8 mouse cellular contexts compared by ENCODE assay signal in genomic region chr16:55852943-55853727, GRCm38 (mm10). TPM values are rescaled to one million over a fixed set of nuclear protein-coding genes. Genes with fewer than 3 reads are reported as not detected.
DNase-seq lines count a peak whose midpoint lies in the region; ATAC-seq lines count a peak whose summit lies in the region.
"Had no signal": no experiment of that assay in that cellular context is flagged by ENCODE, and none has a peak within 500 bp of the region (broad histone marks: within the 10 kb centered on the region; RNA-seq: fewer than 3 reads in every experiment).

No protein-coding gene starts in this region.

- DNase-seq in cerebellum, adult 9-10 months: peak; percentile 64
- peak; percentile 38 to 62 for DNase-seq in frontal cortex, postnatal 25 days (ENCODE audit: low spot score in 2 of 2)
- peak; percentile 60 to 77 for DNase-seq in left cerebral cortex, postnatal 10 days (ENCODE audit: extremely low spot score in 1 of 2, low spot score in 2 of 2)
- DNase-seq in spleen, adult 12 weeks (ENCODE audit: low spot score): peak; percentile 31

- H3K9me3 ChIP-seq in intestine, embryonic 15.5 days: 0 out of 2 replicates have a peak, but pooled peaks cover 3% of the 10 kb centered on the region
- H3K9me3 ChIP-seq in midbrain, embryonic 12.5 days: no peaks in the 10 kb centered on the region

- H3K4me2 ChIP-seq in intestine, embryonic 15.5 days (replicated peaks): no peak overlapping the region
- no peak overlapping the region for H3K4me2 ChIP-seq in midbrain, embryonic 12.5 days (replicated peaks)

- no peak overlapping the region for H3K4me3 ChIP-seq in intestine, embryonic 15.5 days (replicated peaks)
- H3K4me3 ChIP-seq in midbrain, embryonic 12.5 days: no peak overlapping the region
- H3K4me3 ChIP-seq: megakaryocyte, embryonic 14.5 days had no signal

- intact Hi-C loops in left cerebral cortex, postnatal 10 days (cut with DNase I): loop anchor here (2.0 to 10.0 kb wide), 2 partner anchors 328 to 372 kb away; no protein-coding TSS in a partner anchor

- ATAC-seq in activated CD4-positive, CD25-positive, alpha-beta regulatory T cell, adult 4 months: peak; percentile 81
- peak; percentile 71 for ATAC-seq in intestine, embryonic 15.5 days
- ATAC-seq in midbrain, embryonic 12.5 days (ENCODE audit: low FRiP score, low read depth): peak; percentile 85

- H3K36me3 ChIP-seq in intestine, embryonic 15.5 days: no peaks in the 10 kb centered on the region
- H3K36me3 ChIP-seq in midbrain, embryonic 12.5 days: 0 out of 2 replicates have a peak, but pooled peaks cover 7% of the 10 kb centered on the region

- 52% methylated on average over 19 of the region's 19 CpGs for WGBS in intestine, embryonic 15.5 days
- 57% methylated on average over 19 of the region's 19 CpGs for WGBS in midbrain, embryonic 12.5 days

- no peaks in the 10 kb centered on the region for H3K4me1 ChIP-seq in intestine, embryonic 15.5 days (replicated peaks)
- no peaks in the 10 kb centered on the region for H3K4me1 ChIP-seq in midbrain, embryonic 12.5 days

- H3K27ac ChIP-seq in intestine, embryonic 15.5 days: no peak overlapping the region
- H3K27ac ChIP-seq in midbrain, embryonic 12.5 days (replicated peaks): no peak overlapping the region

- H3K9ac ChIP-seq in intestine, embryonic 15.5 days: no peak overlapping the region
- H3K9ac ChIP-seq in midbrain, embryonic 12.5 days (replicated peaks): no peak overlapping the region

- H3K27me3 ChIP-seq in intestine, embryonic 15.5 days (replicated peaks): no peaks in the 10 kb centered on the region
- H3K27me3 ChIP-seq in midbrain, embryonic 12.5 days: no peaks in the 10 kb centered on the region
- H3K27me3 ChIP-seq: megakaryocyte, embryonic 14.5 days had no signal

RNA-seq across cellular contexts. Expression of gene Nfkbiz, which starts 14.4 kb away (rescaled TPM):
- 10 to 100 TPM; 28.6 to 30.5 TPM for polyA plus RNA-seq in activated CD4-positive, CD25-positive, alpha-beta regulatory T cell, adult 4 months (2017; shearing (Covaris generic))
- polyA plus RNA-seq in intestine, embryonic 15.5 days (2015; fragmentation: Nextera tagmentation; extraction: Ambion mirVana): 8.7 and 8.8 TPM in 2 replicates
- 1 to 10 TPM; 2.6 to 2.8 TPM for total RNA-seq in left cerebral cortex, postnatal 10 days (2021)
- polyA plus RNA-seq in midbrain, embryonic 12.5 days (2016; fragmentation: Nextera tagmentation; extraction: Ambion mirVana): 1.5 TPM in 2 replicates

RNA-seq across cellular contexts. Expression of gene Nxpe3, which starts 42.0 kb away (rescaled TPM):
- polyA plus RNA-seq in activated CD4-positive, CD25-positive, alpha-beta regulatory T cell, adult 4 months (2017; shearing (Covaris generic)): 10 to 100 TPM; 15.0 to 28.2 TPM
- 1.3 and 1.5 TPM in 2 replicates for polyA plus RNA-seq in intestine, embryonic 15.5 days (2015; fragmentation: Nextera tagmentation; extraction: Ambion mirVana)
- 1 to 10 TPM; 6.1 to 6.4 TPM for total RNA-seq in left cerebral cortex, postnatal 10 days (2021)
- 1.0 and 1.1 TPM in 2 replicates for polyA plus RNA-seq in midbrain, embryonic 12.5 days (2016; fragmentation: Nextera tagmentation; extraction: Ambion mirVana)
